Mouse (Mus musculus) adrenal gland, postnatal 4 days (tissue): ENCODE results near the gene Camkmt. TPM values are rescaled to one million over a fixed set of nuclear protein-coding genes. Genes with fewer than 3 reads are reported as not detected.

Source experiments
- DNase-seq, 2 experiments: peaks; one replicate each; pipeline ENCODE4 v3.0.0; 2021 to 2022; ENCODE audit warnings: low spot score in 2 of 2, mixed read lengths in 2 of 2
- total RNA-seq, 2 experiments: library from RNA; stranded (reverse); gene quantifications; 2 replicates each; pipeline ENCODE4 v1.2.3; 2021

Gene Camkmt
- total RNA-seq, 2 experiments from 2014 or later, result 6.8 to 8.5 TPM

DNA sequence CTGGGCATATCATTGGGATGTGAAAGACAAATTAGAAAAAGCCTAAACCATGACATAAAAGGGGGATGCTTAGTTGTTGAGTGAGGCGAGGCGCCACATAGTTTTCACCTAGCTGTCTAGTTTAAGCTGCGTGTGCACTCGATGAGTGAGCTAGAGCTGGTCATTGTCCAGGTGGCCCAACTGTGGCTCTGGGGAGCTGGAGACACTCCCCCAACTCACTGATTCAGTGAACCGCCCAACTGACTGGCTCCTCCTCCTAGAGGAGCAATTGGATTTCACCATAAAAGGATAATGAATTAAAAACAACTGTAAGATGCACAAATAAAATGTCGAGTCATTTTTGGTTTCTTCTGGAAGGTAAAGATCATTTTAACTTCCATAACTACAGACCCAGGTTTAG, 1.3 kb upstream of the Camkmt start:
- no peak for DNase-seq

DNA sequence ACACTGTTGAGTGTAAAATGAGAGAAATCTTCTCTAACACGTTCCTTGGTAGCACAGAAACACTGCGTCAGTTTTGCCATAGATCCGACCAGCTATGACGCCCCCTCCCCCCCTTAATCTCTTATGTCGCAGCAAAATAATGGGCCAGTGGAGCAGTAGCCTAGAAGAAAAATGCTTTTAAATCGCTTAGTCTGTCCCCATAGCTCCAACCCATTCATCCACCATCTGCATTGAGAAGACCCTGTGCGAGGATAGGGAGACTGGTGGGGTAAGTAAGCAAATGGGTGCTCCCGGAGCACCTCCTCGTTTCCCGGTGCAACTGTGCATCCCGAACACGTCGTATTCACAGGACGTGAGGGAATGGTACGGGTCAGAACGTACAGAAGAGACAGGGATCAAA, 731 bp upstream of the Camkmt start:
- no peak for DNase-seq

DNA sequence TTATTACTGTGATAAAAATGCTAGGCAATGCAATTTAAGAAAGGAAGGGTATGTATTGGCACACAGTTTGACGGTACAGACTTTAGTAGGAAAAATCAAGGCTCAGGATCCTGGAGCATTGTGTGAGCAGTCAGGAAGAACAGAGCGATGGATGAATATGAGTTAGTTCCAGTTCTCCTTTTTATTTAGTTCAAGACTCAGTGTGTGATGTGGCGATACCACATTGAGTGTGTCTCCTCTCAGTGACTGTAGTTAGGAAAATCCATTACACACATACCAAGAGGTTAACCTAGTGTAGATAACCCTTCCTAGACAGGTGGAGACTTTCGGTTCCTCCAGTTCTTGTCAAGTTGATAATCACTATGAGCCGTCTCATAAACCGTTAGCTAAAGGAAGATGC, 1.4 kb downstream of the Camkmt start:
- no peak for DNase-seq

DNA sequence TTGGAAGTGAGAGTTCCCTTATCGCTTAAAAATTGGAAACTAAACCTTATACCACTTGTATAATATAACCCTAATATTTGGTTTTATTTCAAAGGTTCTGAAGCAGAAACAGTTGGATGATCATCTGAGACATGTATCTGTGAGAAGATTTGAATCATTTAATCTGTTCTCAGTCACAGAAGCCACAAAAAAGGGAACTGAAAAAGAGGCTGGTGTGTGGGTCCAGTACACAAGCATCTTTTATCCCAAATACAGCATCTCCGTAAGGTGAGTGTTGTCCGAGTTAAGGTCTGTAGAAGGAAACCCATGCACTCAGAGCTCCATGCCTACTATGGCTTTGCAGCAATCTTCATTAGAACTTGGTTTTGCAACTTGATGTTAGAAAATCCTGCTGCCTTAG, 6.0 kb downstream of the Camkmt start:
- no peak for DNase-seq

DNA sequence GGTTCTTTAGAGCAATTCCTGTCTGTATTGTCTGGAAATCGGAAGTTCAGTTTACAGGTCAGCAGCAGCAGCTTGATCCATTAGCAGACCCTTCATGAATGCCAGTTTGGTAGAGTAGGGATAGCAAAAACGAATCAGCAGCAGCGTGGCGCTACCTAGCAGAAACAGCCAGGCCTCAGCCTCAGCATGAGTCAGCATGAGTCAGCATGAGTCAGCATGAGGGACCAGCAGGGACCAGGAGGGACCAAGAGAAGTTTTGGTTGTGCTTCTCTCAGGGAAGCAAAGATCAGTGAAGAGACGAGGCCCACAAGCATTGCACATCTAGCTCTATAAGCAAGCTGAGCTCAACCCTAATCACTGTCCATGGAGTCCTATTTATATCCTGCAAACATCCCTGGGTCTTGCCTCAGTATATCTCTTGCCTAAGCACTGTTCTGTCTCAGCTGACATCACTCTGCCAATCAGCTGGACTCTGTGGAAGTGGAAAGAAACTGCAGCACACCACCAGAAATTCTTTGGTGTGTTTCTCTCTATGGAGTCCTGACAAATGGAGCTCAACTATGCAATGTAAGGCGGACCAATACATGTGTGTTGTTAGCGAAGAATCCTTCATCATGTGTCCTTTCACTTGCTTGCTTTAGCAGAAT, 8.4 kb downstream of the Camkmt start:
- DNase-seq, result no peak

DNA sequence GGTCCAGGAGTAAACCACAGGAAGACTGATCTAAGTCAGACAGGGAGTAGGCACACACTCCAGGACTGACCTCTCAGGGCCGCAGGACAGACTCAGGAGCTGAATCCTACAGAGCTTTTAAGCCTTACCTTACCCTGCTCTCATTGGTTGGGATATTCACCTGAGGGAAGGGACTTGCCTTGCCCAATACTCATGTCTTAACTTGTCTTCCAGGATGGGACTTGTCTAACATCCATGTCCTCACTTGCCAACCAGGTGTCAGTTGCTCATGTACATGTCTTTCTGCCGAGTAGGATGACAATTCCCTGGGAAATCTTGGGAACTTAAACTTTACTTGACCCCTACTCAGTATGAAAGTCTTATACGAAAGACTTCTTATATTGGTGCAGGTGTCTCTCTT, 9.9 kb downstream of the Camkmt start:
- DNase-seq, result no peak

DNA sequence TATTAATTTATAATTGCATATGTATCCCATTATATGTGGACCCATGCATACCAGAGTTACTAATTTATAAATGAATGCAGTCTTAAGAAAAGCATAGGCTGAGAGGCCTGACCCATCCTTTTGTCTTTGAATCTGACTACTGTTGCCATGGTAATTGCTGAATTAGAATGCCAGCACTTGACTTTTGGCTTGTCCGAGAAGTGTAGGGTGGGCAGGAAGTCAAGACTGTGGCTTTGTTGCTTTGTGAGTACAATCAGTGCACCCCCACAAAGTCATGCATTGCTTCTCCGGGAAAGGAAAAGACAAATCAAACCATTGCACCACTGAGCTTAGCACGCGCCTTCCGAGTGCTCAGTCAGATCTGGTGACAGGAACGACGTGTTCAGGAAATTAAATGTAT, 11.4 kb downstream of the Camkmt start:
- no peak for DNase-seq

DNA sequence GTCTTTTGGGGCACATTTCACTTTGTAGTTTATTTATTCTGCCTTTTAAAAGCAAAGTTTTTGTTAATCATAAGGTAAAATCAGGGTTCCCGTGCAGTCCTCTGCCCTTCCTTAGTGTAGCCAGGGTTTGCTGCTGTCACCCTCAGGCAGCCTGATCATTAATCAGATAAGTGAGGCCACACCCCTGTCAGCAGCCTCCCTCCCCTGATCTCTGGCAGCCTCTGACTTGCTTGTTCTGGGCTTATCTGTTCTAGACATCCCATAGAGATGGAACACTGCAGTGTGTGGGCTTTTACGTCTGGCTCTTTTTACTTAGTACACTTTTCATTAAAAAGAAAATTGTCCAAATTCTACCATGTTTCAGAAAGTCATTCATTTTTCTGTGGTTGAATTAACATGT, 13.0 kb downstream of the Camkmt start:
- no peak for DNase-seq

DNA sequence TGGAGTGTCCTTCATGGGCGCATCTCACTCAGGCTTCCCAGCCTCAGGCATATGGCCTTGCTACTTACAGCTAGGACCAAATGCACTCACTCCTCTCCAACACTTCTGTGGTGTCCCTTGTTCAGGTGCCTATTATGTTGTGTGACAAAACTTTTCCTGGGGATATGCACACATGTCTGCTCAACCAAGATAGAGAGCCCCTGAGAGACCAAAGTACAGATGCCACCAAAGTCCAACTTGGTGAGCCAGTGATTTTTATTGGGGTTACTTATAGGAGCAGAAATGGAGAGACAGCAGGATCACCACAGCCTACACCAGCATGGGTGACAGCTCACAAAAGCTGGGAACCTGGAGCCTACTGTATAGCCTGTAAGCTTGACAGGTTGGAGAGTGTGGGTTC, 20.3 kb downstream of the Camkmt start:
- no peak for DNase-seq

DNA sequence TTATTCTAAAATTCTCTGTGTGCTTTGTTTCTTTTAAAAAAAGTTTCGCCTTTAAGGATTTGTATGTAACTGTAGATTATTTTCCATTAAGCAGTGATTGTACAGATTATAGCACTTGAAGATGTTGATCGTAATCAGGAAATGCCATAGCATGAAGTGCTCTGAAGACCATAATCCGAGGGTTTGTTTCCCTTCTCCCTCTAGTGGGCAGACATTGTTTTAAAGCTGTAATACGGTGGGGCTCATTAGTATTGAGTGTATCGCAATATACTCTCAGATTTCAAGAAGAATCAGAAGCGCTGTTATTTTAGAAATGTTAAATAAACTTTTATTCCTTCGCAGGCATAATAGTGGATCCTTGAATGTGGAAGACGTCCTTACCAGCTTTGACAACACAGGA, 23.1 kb downstream of the Camkmt start:
- no peak for DNase-seq

DNA sequence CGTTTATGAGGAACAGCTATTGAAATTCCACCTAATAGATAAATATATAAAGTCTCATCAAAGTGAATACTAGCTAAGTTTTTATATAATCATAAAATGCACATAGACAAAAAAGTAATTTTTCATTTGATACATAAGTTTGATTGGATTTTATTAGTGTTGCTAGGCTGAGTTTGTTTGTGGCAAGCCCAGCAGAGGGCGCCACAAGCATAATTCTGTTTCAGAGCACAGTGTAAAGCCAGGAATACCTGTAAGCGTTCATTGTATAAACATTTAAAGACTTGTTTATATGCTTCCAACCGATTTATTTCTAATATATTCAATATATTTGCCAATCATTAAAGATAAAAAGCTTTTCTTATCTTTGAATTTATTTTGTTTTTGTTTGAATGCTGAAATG, 26.3 kb downstream of the Camkmt start:
- peak; percentile 11 to 20 for DNase-seq

DNA sequence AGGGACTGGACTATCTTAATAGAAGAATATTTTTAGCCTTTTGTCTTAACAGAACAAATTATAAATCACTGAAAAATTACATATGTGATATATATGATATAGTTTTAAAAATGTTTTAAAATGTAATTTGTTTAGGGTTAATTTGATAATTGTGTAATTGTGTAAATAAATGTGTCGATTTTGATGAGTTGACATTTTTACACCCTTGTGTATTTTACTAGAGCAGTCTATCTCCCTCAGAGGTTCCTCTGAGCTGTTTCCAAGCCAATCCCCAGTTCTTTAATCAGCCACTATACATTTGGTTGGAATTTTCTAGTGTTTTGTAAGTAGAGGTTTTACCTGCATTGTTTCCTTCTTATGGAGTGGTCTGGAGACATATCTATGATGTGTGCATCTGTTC, 48.0 kb downstream of the Camkmt start:
- no peak for DNase-seq

DNA sequence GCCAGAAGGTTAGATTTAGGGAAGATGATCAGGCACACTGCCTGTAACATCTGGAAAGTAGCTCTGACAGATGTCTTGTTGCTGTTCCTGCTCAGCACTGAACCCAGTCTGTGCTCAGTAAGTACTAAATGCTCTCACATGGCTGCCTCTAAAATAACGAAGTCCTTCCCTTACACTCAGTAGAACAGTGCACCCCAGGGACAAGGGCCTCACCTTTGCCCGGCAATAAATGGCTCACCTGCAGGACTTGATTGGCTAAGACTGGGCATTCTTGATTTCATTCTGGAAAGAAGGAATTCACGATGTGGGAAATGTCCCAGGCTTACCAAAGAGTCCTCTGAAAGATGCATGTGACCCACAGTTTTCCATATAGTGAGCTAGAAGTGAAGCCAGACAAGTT, 51.3 kb downstream of the Camkmt start:
- DNase-seq, result no peak

DNA sequence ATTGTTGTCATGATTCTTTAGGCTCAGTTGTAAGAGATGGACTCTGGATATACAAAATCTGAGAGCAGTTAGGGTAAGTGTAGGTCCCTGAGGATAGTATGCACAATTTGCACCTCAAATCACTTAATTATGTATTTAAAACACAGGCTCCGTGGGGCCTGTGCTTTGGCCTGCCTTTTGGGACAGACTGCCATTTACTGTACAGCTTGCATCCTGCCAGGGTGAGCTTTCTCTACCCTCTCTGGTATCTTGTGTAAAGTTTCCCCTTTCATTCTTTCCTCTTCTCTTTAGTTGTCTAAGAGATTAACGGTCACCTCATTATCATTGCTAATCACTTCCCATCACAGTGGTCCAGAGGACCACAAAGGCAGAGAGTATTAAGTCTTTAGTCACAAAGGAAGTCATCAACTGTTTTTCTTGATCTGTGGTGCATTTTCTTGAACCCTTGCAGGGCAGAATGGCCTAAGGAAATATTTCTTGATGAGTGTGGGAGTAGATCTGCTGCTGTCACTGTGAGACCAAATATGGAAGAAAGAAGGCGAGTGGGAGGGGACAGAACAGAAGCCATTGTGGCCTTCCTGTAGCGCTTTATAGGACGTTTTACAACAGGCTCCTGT, 52.3 kb downstream of the Camkmt start:
- no peak for DNase-seq

DNA sequence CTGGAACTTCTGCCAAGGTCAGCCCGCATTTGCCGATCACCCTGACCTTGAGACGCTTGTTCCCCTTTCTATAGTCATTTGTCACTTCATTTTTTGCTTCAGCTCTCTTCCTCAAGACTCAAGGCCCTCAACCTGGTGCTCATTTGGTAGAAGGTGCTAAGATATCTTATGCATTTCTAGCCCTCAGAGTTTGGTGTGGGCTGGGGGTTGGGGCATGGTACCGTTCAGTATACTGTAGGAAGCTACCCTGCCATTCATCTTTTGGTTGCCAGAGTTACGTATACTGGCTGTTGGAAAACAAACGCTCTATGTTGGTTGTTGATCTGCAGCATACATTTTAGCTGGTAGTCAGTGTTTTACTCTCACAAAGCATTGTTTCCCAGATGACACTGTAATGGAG, 53.8 kb downstream of the Camkmt start:
- DNase-seq, result no peak

DNA sequence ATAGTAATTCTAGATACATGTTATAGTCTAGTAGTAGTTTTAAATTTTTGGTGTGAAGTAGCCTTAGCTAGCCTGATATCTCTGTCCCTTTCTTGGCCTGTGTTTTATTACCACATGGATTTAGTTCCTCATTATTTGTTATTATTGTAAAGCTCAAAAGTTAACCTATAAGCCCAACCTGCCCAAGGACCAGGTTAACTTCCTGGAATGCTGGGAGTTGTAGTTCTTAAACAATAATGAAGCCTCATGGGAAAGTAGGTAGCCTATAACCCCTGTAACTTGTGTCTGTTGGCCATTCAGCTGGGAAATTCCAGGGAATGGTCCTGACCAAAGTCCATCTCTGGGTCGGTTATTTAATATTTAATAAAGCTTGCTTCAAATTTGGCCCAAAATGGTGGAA, 58.0 kb downstream of the Camkmt start:
- DNase-seq, result no peak

DNA sequence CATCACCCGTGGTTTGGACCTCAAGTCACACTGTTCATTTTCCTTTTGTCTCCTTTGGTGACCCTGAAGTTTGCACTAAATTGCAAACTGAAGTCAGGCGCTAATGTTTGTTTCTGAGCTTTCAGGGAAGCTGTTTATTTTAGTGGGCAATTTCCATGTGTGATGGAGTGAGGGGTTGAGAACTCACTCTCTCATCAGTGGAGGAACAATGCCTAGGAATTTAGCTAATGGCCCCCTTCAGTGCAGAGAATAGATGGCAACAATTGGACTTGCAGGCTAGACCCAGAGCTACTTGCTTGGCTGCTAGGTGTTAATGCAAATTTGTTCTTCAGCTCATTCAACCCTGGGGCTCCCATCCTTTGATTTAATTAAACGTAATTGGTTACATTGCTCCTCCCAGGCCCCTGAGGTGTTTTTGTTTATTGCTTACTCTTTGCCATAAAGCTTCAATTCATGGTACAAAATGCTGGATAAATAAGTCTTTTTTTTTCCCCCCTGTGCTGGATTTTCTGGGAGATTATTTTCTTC, 58.9 kb downstream of the Camkmt start:
- DNase-seq, result no peak

DNA sequence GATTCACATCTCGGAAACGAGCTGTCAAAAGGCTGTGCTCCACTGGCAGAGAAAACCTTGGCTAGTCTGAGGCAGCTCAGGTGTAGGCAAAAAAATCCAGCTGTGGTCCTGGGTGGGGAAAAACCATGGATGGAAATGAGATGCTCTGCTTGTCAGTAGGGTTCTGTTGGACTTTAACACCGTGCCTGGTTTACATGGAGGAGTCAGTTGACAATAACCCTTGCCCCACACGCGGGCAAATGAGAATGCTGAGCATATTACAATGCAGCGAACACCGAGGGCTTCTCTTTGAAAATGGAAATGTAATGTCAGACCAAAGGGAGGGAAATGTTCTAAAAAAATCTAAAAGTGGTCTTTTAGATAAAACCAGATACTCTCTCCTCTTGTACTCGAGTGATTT, 60.9 kb downstream of the Camkmt start:
- no peak for DNase-seq

DNA sequence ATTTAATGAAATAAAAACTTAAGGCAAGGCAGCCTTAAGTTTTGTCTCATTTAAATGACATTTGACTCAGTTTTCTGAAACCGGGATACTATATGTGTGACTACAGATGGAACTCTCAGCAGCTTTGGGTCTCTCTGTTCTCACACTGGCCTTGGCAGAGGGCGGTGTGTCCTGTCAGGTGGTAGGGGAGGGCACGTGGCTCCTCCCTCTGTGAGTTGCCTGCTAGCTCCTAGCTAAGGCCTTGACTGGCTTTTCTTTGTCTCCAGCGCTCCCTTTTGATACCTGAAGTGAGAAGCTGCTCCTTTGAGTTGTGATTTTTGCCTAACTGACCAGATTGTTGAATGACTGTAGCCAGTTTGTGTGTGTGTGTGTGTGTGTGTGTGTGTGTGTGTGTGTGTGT, 67.8 kb downstream of the Camkmt start:
- DNase-seq, result no peak

DNA sequence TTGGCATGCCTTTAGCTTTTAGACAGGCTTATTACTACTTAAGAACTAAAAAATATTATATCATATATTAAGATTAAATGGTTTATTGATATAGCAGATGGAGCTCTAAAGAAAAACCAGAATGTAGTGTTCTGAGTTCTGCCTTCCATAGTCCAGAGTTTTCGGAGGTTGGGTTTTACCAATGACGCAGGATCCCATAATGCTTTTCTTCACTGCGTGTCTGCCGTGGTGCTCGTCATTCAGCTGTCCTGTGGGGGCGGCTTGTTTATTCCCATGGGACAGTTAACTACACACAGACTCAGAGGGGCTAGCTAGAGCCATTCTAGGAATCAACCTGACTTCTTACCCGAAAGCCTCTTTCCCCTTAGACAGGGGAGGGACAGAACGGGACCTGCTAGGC, 69.2 kb downstream of the Camkmt start:
- DNase-seq, result no peak

DNA sequence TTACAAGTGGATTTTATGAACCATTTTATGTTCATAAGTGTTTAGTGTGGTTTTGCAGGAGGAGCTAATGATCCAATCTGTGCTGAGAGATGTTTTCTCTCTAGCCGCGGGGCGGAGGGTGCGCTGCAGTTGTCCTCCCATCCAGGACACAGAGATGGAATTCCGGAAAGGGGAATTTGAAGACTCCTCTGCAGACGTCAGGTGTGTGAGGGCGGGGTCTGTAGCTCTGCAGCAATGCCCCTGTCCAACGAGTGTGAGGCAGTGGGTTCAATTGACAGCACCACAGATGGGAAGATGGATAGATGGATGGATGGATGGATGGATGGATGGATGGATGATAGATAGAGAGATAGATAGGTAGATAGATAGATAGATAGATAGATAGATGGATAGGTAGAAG, 70.4 kb downstream of the Camkmt start:
- DNase-seq, result no peak

DNA sequence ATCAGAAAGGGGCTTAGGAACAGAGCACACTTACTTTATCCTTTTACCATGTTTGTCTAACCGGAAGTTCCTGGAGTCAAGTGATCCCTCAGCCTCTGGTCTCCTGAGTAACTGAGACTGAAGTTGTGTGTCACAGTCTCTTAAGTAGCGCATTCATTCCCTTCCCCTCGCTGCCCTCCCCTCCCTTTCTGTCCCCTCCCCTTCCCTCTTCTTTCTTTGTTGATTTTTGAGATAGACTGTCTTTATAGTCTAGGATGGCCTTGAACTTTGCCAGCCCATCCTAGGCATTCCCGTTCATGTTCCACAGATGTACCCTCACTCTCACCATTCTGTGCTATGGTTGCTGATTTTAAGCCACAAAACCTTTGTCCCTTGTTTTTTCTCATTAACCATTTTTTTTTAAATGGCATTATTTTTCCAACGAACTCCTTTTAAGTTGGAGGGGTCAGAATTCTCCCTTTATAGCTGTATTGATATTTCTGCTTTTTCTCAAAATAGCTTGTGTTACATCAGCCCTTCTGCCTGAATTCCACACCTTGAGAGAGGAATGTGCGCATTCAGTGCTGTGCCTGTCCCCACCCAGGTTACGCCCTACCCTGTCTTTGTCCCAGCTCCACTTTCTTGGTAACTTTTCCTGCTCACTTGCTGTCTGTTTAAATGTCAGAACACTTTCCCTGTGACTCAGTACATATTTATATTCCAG, 72.4 kb downstream of the Camkmt start:
- no peak for DNase-seq

DNA sequence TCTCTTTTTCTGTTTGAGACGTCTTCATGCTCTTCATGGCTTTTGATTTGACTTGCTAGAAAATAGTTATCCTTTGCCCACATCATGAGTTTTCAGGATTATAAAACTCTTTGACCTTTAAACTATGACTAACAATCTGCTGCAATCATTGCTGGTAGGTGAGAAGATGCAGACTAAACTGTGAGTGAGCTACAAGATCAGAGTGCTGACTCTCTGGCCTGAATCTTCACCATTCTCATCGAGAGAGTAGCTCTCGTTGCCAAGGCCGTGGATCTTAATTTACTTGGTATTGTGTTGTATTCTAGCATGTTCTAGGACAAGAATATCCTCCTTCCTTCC, 72.9 kb downstream of the Camkmt start:
- no peak for DNase-seq
